Mouse (Mus musculus): ENCODE data around the gene Snx20. TPM values are rescaled to one million over a fixed set of nuclear protein-coding genes. Genes with fewer than 3 reads are reported as not detected.
A peak's percentile ranks its signal among the peaks of the same experiment; 100 is the strongest.

The Snx20 gene
- polyA plus RNA-seq, 3 experiments from 2014 or later: 6.2 to 12.0 (median 9.3) TPM

DNA sequence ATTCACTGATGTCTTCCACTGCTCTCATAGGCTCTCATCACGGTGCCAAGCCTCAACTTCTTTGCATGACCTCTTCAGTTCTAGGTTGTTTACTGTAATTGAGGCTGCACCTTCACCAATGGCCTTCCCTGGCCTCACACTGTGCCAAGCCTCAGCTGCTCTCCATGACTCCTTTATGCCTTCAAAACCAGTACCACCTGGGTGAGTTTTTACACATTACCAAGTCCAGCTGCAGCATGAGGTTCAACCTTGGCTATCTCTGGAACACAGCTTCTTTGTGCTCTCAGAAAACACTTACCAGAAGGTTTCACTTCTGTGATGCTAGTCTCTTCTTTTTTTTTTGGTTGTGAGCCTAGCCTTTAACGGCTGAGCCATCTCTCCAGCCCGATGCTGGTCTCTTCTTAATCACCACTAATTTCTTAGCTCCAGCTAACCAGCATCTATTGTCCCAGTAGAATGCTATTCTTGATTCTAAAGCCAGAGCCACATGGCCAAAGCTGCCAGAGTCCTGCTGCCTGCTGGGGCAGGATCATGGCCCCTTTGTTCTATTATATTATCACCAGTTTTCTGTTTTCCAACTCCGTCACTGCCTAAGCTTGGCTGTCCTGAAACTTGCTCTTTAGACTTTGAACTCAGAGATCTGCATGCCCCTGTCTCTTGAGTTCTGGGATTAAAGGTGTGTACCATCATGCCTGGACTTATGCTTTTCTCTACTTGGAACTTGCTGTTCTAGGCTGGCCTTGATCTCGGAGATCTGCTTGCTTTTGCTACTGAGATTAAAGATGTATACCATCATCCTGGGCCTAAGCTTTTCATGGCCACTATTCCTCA is 7.0 kb upstream of the Snx20 start:
- no peak for ATAC-seq

DNA sequence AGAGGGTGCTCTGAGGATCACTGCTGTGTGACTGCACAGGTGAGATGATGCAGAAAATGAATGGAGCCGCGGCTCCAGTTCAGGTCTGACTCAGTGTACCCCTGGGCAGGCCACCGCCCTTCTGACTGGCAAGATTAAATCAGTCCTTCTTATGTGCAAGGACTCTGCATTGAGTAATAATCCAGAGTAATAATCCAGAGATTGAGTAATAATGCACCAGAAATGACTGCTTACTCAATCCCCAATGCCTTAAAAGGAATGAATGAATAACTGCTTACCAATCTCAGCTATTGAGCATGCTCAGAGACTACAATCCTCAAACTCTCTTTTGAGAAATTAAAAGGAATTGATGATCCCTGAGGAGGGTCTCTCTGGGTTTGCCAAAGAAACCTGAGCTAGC is 3.0 kb upstream of the Snx20 start:
- ATAC-seq: no peak

DNA sequence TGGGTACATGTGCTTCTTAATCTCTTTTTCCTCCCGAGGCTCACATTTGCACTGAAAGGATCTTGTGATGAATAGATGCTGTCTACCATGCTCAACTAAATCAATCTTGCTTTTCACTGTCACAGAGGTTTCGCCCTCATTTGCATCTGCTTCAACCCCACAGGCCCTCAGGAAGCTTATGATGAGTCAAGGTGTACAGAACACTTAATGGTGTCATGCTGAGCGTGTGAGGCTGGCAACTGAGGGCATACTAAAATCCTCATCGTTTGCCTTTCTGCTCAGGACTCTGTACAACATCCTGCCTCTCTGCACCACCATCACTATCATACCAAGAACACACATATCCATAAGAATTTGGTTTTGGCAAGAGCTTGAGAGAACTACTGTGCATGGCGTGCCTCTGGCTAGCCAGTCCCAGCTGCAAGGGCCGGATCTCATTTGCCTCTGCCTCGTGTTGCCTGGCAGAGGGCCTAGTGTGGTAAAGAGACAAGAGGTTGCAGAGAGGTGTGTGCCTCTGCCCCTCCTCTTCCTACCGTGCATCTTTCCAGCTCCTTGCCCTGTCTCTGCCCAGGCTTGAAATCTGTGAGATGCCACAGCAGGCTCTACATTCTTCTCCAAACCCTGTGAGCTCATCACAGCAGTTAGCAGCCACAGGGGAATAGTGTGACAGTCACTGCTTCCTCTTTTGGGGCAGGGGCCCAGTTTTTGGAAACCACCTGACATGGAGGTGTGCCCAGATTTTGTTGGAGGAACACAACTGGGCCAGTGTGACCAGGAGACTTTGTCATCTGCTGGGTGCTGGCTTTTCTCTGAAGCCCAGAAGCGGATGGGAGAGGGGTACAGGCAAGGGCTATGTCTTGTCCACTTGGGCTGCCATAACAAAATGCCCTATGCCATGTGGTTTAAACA is 1.4 kb upstream of the Snx20 start:
- no peak for ATAC-seq

DNA sequence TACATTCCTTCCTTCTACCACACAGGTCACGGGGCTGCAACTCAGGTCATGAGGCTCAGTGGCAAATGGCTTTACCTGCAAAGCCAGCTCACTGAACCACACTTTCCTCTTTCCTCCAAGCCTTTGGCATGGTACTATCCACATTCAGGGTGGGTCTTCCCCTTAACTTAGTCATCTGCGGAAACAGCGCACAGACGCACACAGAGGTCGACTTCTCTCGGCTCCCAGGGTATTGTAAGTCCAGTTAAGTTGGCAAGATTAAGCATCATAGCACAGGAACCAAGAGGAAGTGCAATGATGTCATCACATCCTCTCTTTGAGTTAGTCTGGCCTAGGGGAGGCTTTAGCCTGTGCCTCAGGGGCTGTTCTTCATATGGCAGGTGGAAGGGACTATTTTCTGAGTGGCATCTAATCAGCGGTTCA is 2.6 kb downstream of the Snx20 start:
- peak; percentile 30 for ATAC-seq

DNA sequence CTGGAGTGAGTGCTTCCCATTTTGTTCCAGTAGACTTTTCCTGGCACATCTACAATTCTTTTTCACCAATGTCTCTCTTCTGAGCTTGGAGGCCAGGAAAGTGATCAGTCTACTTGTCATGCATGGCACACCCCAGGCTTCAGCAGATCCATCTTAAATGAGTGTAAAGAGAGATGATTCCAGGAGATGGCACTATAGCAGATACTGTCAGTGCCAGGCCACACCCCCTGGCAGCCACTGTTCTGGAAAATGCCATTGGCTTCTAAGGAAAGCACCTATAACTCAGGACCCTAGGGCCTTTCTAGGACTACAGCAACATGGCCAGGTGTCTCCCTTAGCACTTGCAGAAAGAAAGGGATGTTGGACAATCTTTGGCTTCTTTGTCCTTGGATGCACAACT is 4.8 kb downstream of the Snx20 start:
- ATAC-seq: peak; percentile 21

DNA sequence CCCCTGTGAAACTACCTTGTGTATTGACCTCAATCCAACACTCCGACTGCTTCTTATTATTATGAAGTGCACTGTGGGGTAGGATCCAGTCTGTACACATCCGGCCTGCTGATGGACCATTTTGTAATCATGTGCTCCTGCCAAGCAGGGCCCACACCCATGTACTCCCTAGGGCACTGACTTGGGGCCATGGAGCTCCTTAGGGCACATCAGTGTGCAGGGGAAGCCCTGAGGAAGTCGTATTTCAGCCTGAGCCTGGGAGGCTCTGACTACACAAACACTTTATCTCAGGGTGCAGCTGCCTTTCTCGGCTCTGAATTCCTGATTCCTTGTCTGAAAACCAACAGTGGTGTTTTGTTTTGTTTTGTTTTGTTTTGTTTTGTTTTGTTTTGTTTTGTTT is 5.7 kb downstream of the Snx20 start:
- no peak for ATAC-seq

DNA sequence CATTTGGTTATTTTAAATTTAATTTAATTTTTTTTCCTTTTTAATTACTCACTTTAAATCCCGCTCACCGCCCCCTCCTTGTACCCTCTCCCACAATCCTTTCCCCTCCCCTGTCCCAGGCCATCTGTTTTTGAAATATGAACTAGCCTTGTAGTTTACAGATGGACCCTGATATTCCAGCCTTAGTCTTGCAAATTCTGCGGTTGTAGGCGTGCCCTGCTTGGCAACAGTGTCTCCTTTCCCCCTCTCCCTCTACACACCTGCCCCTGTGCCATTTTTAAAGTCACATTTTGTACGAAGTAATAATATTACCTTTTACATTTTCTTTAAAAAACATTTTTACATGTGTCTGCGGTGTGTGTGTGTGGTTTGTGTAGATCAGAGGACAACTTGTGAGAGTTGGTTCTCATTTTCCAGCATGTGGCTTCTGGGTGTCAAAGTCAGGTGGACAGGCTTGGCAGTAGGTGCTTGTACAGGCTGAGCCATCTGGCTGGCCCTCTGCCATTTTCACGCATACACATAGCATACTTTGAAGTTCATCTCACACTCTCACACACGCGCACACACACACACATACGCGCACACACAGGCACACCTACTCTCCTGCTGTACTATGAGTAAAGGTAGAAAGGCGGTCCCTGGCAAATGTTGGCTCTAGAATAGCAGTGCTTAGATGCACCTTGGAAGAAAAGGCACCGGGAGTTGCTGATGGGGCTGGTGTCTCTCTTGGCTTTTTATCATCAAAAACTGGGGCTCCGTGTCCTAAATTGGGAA is 7.7 kb downstream of the Snx20 start:
- no peak for ATAC-seq

DNA sequence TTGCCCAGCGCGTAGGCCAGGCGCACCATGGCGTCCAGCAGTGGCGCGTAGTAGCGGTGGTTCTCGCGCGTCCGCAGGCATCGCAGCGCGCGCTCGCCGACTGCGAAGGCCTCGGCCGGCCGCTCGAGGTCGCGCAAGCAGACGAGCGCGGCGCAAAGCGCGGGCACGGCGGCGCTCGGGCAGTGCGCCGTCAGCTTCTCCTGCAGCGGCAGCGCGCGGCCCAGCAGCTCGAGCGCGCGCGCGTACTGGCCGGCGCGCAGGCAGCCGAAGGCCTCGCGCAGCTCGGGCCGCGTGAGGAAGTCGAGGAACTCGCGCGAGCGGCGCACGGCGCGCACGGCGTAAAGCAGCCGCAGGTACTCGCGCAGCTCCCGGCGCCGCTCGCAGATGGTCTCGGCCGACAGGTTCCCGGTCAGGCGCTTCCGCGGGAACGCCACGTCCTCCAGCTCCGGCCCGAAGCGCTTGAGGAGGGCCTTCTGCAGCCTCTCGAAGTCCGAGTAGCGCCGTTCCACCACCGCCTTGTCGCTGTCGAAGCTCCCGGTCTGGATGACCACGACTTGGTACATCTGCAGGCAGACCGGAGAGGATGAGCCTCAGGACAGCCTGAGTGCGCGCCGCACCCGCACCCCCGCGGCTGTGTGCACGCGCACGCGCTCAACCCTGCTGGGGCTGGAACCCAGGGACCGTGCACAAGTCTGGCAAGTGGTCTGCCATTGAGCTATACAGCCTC is 8.5 kb downstream of the Snx20 start:
- no peak for ATAC-seq

DNA sequence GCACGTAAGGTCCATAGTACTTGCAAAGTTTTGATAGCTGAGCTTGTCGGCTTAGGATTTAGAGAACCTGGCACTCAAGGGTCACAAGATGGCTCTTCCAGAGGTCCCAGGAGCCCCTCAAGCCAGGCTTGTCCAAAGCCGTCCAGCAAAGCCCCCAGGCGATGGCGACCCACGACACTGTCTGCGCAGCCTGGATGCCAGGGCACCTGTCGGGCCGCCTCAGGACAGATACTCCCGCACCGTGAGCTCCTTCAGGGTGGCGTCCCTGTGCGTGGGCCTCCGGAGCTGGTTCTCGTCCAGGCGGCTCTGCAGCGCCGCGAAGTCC is 9.0 kb downstream of the Snx20 start:
- no peak for ATAC-seq

DNA sequence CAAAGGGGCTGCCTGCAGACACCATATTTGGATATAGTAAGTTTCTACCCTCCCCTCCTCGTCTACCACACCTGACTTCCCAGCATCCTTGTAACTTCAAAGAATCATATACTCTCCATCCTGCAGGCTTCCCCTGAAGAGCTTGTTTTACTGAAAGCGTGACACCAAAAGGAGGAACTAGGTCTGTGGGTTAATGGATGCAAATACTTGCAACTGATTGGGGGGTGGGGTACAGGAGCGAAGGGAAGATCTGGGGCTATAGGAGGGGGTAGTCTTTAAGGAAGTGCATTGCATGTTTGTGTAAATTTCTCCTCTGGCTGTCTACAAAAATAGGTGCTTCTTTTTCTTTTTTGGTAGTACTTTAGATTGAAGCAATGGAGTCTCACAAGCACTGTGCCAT is 9.5 kb downstream of the Snx20 start:
- ATAC-seq: no peak

DNA sequence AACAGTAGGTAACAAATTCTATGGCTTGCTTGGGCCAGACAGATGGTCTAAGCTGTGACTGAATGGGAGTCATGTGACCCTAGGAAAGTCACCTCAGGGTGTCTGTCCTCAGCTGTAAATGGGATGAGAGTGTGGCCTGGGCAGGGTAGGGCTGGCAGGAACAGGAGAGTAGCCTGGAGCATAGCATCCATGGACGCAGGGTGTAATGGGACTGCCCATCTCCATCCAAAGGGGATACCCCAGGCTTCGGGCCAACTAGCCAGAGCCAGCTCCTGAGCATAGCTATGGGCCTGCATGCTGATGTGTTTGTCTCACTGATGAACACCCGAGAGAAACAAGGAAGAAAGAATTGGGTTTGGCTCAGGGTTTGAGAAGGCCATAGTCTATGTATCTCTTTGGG is 11.7 kb downstream of the Snx20 start:
- ATAC-seq: no peak

DNA sequence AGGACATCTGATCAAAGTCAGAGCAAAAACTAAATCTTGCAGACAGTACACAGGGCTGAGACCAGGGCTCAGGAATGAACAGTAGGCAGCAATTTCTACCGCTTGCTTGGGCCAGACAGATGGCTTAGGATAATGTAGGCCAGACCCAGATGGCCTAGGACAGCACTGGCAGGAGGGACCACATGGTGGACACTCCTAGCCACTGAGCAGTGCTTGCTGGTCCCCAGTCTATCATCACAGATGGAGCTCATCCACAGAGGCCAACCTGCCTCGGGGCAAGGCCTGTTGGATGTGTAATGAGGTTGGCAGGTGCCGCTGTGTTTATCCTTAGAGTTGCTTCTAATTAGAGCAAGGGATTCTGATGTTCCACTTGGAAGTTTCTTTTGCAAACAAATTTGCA is 12.6 kb downstream of the Snx20 start:
- ATAC-seq: no peak

DNA sequence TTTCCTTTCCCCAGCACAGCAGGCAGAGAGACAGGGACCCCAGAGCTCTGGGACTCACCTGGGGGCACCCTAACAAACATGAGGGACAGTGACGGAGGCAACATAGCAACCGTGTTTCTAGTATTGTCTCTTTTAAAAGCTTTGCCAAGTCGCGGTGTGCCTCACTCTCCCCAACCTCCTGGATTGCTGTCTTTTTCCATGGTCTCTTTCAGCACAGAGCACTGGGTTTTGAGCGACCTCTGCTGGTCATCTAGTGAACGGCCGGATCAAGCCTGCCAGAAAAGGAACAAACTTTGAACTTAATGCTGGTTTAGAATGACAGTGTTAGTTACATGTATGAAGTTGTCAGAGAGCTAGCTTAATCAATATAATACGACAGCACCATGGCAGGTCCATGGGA is 14.5 kb downstream of the Snx20 start:
- ATAC-seq: peak; percentile 68

DNA sequence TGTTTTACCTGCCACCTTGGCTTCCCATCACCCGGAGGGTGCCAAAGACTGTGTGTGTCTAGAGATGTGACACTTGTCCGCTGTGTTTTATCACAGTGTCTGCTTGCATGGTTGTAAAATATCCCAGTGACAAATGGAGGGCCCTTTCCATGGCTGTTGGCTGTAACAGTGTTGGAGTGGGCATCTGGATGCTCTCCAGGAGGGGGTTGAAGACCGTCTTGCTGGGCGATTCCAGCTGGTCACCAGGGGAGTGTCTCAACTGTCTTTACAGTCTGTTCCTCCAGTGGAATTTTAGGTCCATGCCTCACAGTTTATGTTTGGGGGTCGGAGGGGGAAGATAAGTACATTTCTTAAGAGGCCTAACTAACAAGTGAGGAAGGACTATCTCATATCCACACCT is 15.0 kb downstream of the Snx20 start:
- no peak for ATAC-seq

DNA sequence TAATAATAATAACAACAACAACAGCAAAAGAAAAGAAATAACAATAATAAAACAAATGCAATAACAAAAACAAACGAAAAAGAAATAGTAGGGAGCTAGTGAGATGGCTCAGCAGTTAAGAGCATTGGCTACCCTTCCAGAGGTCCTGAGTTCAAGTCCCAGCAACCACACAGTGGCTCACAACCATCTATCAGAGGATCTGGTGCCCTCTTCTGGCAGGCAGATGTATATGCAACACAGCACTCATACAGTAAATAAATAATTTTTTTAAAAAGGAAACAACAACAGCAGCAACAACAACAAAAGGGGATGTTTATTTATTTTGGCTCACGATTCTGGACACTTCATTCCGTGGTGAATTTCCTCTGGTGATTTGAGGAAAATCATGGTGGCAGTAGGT is 16.4 kb downstream of the Snx20 start:
- no peak for ATAC-seq

DNA sequence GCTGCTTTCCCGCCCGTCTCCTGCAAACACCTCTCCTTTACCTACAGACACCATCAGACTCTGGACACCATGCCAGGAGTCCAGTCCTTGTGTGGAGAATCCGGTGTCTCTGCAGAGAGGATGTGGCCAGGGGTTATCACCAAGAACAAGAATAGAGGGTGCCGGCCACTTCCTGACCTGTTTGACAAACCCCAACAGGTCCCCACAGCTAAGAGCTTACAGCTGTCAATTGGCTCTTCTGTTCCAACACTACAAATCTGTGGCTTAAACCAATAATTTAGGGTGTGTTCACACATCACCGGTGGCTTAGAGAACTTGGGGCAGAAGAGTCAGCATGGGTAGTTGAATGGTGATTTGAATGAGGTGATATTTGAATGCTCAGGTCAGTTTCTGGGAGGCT is 17.3 kb downstream of the Snx20 start:
- ATAC-seq: no peak

DNA sequence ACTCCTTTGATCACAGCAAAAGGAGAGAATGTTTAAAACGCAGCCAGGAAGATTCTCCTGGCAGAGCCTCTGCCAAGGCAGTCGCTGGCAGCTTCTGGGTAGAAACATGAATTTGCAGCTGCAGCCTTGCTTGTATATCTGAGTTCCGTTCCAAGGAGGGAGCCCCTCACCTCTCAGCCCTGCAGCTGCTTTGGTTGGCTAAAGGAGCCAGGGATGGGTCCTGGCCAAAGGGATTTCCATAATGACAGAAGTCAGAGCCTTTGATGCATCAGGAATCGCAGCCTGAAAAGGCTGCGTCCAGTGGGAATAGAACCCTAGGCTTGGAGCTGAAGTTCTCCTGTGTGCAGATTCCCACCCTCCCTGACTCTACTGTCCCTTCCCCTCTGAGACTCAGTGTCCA is 20.9 kb downstream of the Snx20 start:
- no peak for ATAC-seq

DNA sequence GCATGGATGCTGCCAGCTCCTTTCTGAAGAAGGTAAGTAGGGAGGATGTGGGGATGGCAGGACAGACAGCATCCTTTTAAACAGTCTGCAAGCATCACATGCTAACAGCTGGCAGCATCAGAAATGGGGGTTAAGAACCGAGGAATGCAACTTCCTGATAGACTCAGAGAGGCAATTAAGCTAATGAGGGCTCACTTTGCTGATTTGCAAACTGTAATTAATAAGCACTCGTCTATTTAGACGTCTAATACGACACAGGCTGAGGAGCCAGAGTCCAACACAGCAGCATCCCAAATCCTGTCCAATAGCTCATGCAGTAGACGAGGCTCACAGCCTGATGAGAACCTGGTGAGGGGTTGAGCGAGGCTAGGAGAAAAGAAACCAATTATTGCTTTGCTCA is 25.7 kb downstream of the Snx20 start:
- ATAC-seq: no peak

DNA sequence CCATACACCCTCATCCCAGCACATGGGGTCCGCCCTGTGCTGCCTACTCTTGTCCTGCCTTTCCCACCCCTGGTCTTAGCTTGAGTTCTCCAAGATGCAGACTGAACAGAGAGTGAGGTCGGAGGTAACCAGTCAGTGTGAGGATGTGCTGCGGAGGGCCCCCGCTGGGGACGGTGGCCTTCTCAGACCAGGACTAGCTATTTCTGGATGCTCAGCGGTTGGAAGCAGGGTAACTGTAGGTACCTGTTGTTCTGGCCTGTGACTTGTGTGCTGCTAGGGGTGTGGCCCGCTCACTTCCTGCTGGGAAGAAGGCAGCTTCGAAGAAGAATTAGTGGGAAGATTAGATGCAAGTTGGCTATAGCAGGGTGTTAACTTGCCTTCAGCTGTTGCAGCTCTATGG is 26.9 kb downstream of the Snx20 start:
- no peak for ATAC-seq

DNA sequence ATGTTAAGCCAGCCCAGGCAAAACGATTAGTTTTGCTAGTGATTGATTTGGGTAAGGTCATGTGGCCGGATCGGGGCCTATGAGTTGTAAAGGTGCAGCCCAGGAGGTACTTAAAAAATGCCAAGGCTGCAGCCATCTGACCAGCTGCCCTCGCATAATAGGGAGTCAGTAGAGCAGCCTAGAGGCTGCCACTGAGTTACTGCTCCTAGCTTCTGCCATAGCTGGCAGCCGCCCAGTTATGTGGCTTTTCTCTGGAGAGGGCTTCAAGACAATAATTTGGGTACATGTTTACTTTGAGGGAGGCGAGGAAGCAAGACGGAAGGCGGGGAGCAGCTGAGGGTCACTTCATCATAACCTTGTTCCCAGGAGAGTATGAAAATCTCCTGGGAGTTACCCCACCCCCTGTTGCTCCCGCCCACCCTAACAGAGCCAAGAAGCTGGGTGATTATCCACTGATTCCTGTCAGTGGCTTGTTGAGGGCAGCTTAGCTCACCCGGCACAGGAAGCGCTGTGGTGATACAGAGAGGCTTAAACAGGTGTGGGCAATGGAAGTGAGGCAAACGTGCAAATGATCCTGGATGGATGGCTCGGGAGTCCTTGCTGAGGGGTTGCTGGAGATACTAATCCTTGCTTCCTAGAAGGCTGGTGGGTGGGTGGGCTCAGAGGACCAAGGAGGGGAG is 30.4 kb downstream of the Snx20 start:
- ATAC-seq: no peak

DNA sequence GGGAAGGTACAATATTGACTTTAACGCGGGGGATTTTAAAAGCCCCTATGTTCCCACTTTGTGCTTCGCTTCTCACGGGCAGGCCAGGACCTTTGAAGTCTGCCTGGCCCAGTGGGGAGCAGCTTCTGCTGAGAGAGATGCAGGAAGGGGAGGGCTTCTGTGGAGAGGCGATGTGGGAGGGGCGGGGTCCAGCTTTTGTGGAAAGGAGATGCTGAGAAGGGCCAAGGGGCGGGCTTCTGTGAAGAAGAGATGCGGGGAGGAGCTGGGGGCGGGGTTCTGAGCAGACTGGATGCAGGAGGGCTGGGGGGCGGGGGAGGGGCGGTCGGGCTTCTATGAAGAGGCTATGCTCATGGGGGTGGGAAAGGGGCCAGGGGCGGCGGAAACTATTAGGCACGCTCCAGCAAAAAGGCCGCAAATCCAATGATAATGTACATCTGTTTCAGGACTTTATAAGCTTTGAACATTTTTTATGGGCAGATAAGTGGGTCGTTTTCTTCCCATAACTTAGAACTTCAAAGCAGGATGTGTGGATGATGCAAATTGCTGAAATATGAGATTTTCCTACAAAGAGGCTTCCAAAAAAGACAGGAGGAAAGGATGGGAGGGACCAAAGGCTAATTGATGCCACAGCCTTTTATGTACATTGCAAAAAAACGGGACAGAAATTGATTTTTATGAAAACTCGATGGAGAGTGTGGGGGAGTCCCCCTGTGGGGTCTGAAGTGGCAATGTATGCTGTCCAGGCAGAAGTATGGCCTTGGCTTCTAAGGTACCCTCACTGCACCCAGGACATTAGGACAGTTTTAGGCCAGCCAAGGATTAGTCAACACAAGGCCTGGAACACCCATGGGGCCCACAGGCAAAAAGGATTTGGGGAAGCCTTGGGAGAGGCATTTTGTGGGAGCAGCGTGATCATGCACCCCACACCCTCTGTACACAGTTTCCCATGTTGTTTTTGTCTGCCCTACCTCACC is 31.6 kb downstream of the Snx20 start:
- no peak for ATAC-seq
